Mouse (Mus musculus) intestine, postnatal 0 days (tissue): Measurements from ENCODE around the gene Grin2a. TPM values are rescaled to one million over a fixed set of nuclear protein-coding genes. Genes with fewer than 3 reads are reported as not detected.

ENCODE experiments used
- ATAC-seq: fragments of 200-750 bp; cut with Nextera tagmentation; 2 replicates; pipeline ENCODE4 v1.8.0; 2017; ENCODE audit warnings: mild to moderate bottlenecking, moderate TSS enrichment, moderate library complexity
- H3K27ac ChIP-seq: fragments of 300-500 bp; sonication (generic); 2 replicates; pipeline ENCODE4 v1.5.1; 2014; ENCODE audit warnings: mild to moderate bottlenecking, low read depth, low read length, moderate library complexity
- H3K27me3 ChIP-seq: fragments of 300-500 bp; sonication (generic); replicated peaks from 2 replicates; pipeline ENCODE4 v1.6.1; 2014; ENCODE audit warnings: low read length, mixed read lengths; ENCODE audit not compliant: control insufficient read depth, insufficient read depth
- H3K36me3 ChIP-seq: fragments of 300-500 bp; sonication (generic); 2 replicates; pipeline ENCODE4 v1.6.1; 2014; ENCODE audit warnings: mild to moderate bottlenecking, moderate library complexity; ENCODE audit not compliant: control insufficient read depth, insufficient read depth
- H3K4me1 ChIP-seq: fragments of 300-500 bp; sonication (generic); replicated peaks from 2 replicates; pipeline ENCODE4 v1.6.1; 2014; ENCODE audit warnings: antibody characterized with exemption, low read length, mixed read lengths; ENCODE audit not compliant: control insufficient read depth, insufficient read depth
- H3K4me2 ChIP-seq: fragments of 300-500 bp; sonication (generic); replicated peaks from 2 replicates; pipeline ENCODE4 v1.6.1; 2014; ENCODE audit warnings: low read depth, mild to moderate bottlenecking, moderate library complexity
- H3K4me3 ChIP-seq: fragments of 300-500 bp; sonication (generic); 2 replicates; pipeline ENCODE4 v1.5.1; 2014; ENCODE audit warnings: low read depth, low read length
- H3K9ac ChIP-seq: fragments of 300-500 bp; sonication (generic); 2 replicates; pipeline ENCODE4 v1.6.1; 2014; ENCODE audit warnings: mild to moderate bottlenecking, low read depth, low read length
- H3K9me3 ChIP-seq: fragments of 300-500 bp; sonication (generic); 2 replicates; pipeline ENCODE4 v1.6.1; 2016; ENCODE audit warnings: mixed run types; ENCODE audit not compliant: control insufficient read depth
- CTCF ChIP-seq: sonication (generic); IDR thresholded peaks from 2 replicates; pipeline ENCODE4 v1.5.1; 2016; ENCODE audit warnings: low read depth, mild to moderate bottlenecking, control low read depth, antibody characterized with exemption, moderate library complexity
- WGBS: fragments of 180-500 bp; shearing (Covaris S2); extraction: QIAGEN DNeasy Blood & Tissue Kit; methylation state at CpG from one replicate; pipeline ENCODE4 v1.1.7; 2014; 5-methylcytosine and 5-hydroxymethylcytosine counted together
- polyA plus RNA-seq: library from polyadenylated mRNA; unstranded; fragments of >200 nt; fragmentation: Nextera tagmentation; extraction: Ambion mirVana; gene quantifications from 2 replicates; pipeline ENCODE4 v1.2.1, GENCODE M21; 2015

Gene Grin2a
- polyA plus RNA-seq, 1 experiment from 2014 or later = not detected

- TF ChIP-seq CTCF = no peak
- 82% methylated on average over 6 of the region's 6 CpGs for WGBS
- Histone ChIP-seq H3K36me3 (no peaks in the 10 kb centered on the region), H3K4me3 (no peak overlapping the region), H3K9ac (no peak overlapping the region), H3K27ac (no peak overlapping the region), H3K4me2 (no peak overlapping the region), H3K9me3 (no peaks in the 10 kb centered on the region), H3K27me3 (no peaks in the 10 kb centered on the region), H3K4me1 (no peaks in the 10 kb centered on the region)
- ATAC-seq = no peak
Observed at GRCm38 (mm10) chr16:9904443-9904842, 90.9 kb downstream of the Grin2a start.

- Histone ChIP-seq H3K4me3 (no peak overlapping the region), H3K4me1 (no peaks in the 10 kb centered on the region), H3K27ac (no peak overlapping the region), H3K4me2 (no peak overlapping the region), H3K36me3 (no peaks in the 10 kb centered on the region), H3K9me3 (no peaks in the 10 kb centered on the region), H3K9ac (no peak overlapping the region), H3K27me3 (no peaks in the 10 kb centered on the region)
- 80% methylated on average over 5 of the region's 5 CpGs for WGBS
- no peak for ATAC-seq
- no peak for TF ChIP-seq CTCF
Observed at GRCm38 (mm10) chr16:9902680-9903463, 92.5 kb downstream of the Grin2a start.

- Histone ChIP-seq H3K36me3 (no peaks in the 10 kb centered on the region), H3K9ac (no peak overlapping the region), H3K9me3 (no peaks in the 10 kb centered on the region), H3K27me3 (no peaks in the 10 kb centered on the region), H3K27ac (no peak overlapping the region), H3K4me3 (no peak overlapping the region), H3K4me2 (no peak overlapping the region), H3K4me1 (no peaks in the 10 kb centered on the region)
- no peak for TF ChIP-seq CTCF
- no peak for ATAC-seq
- 35% methylated on average over 1 of the region's 1 CpGs for whole genome bisulfite sequencing
Observed at GRCm38 (mm10) chr16:9901433-9901832, 93.9 kb downstream of the Grin2a start.

GRCm38 (mm10) chr16:9900996-9901395, 94.4 kb downstream of the Grin2a start:
- ATAC-seq = no peak
- no peaks in the 10 kb centered on the region for H3K4me1 ChIP-seq
- H3K9me3 ChIP-seq = no peaks in the 10 kb centered on the region
- no peak overlapping the region for H3K4me2 ChIP-seq
- 81% methylated on average over 3 of the region's 3 CpGs for WGBS
- H3K27me3 ChIP-seq = no peaks in the 10 kb centered on the region
- no peaks in the 10 kb centered on the region for H3K36me3 ChIP-seq
- no peak for TF ChIP-seq CTCF
- H3K9ac ChIP-seq = no peak overlapping the region
- H3K27ac ChIP-seq = no peak overlapping the region
- H3K4me3 ChIP-seq = no peak overlapping the region

- 90% methylated on average over 1 of the region's 1 CpGs for WGBS
- ATAC-seq = no peak
- no peak overlapping the region for H3K9ac ChIP-seq
- H3K4me2 ChIP-seq = no peak overlapping the region
- H3K4me1 ChIP-seq = no peaks in the 10 kb centered on the region
- H3K9me3 ChIP-seq = no peaks in the 10 kb centered on the region
- no peak overlapping the region for H3K27ac ChIP-seq
- no peak overlapping the region for H3K4me3 ChIP-seq
- H3K36me3 ChIP-seq = no peaks in the 10 kb centered on the region
- no peaks in the 10 kb centered on the region for H3K27me3 ChIP-seq
- no peak for TF ChIP-seq CTCF
Observed at GRCm38 (mm10) chr16:9900196-9900595, 95.2 kb downstream of the Grin2a start.

GRCm38 (mm10) chr16:9899176-9899575, 96.2 kb downstream of the Grin2a start:
- Histone ChIP-seq H3K27ac (no peak overlapping the region), H3K27me3 (no peaks in the 10 kb centered on the region), H3K9me3 (no peaks in the 10 kb centered on the region), H3K4me2 (no peak overlapping the region), H3K4me3 (no peak overlapping the region), H3K36me3 (no peaks in the 10 kb centered on the region), H3K9ac (no peak overlapping the region), H3K4me1 (no peaks in the 10 kb centered on the region)
- ATAC-seq = no peak
- no peak for TF ChIP-seq CTCF
- 75% methylated on average over 2 of the region's 2 CpGs for WGBS

GRCm38 (mm10) chr16:9895581-9895980, 99.8 kb downstream of the Grin2a start:
- no peaks in the 10 kb centered on the region for H3K27me3 ChIP-seq
- H3K9ac ChIP-seq = no peak overlapping the region
- H3K27ac ChIP-seq = no peak overlapping the region
- no peaks in the 10 kb centered on the region for H3K9me3 ChIP-seq
- no peaks in the 10 kb centered on the region for H3K36me3 ChIP-seq
- 70% methylated on average over 7 of the region's 7 CpGs for WGBS
- no peak overlapping the region for H3K4me3 ChIP-seq
- TF ChIP-seq CTCF = no peak
- H3K4me1 ChIP-seq = no peaks in the 10 kb centered on the region
- no peak overlapping the region for H3K4me2 ChIP-seq
- ATAC-seq = no peak
